ENCODE assay signal across 10 mouse cellular contexts in the genomic region with DNA sequence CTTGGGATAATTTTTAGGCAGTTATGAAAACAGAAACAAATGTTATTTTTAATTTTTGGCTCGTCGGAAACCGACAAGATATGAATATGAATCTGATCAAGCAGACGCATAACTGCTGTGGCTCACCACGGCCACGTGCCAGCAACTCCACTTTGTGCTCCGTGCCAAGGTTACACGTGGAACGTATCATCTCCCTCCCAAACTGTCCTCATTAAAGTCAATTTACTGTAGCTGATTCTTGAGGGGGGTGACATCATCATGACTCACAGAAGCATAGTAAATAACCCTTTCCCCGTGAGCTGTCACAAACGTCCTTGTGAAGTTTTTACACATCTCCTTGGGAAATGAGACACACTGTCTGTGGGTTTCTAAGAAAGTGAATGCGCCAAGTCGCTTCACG.
DNase-seq lines count a peak whose midpoint lies in the region; ATAC-seq lines count a peak whose summit lies in the region.
"Had no signal": no experiment of that assay in that cellular context is flagged by ENCODE, and none has a peak within 500 bp of the region (broad histone marks: within the 10 kb centered on the region; RNA-seq: fewer than 3 reads in every experiment).

No protein-coding gene starts in this region.

- no peak overlapping the region for H3K9ac ChIP-seq in liver, embryonic 16.5 days (ENCODE audit: low read depth, low read length)
- H3K9ac ChIP-seq: embryonic facial prominence, embryonic 13.5 days had no signal

- 0 out of 2 replicates have a peak overlapping the region, but pooled peaks have one; percentile 35 for H3K4me2 ChIP-seq in liver, embryonic 16.5 days (ENCODE audit: low read depth, low read length)
- H3K4me2 ChIP-seq: embryonic facial prominence, embryonic 13.5 days had no signal

- peak overlapping the region; percentile 58 for H3K27ac ChIP-seq in liver, embryonic 16.5 days (ENCODE audit: low read length)
- H3K27ac ChIP-seq: embryonic facial prominence, embryonic 13.5 days had no signal

- peak; percentile 13 to 38 for DNase-seq in heart, postnatal 14 days
- no peak for DNase-seq in heart, postnatal 25 days (ENCODE audit: low spot score)
- peak; percentile 74 for DNase-seq in 3T3-L1 (ENCODE audit: low read depth, low spot score)
- DNase-seq in MN1 (ENCODE audit: low spot score) = peak; percentile 58
- DNase-seq: thymus, postnatal 14 days had no signal

- ATAC-seq in liver, embryonic 16.5 days (ENCODE audit: low read depth) = no peak
- no peak for ATAC-seq in monocyte, adult 5-6 weeks (replicated peaks; ENCODE audit: insufficient number of reproducible peaks, low FRiP score, low TSS enrichment, poor library complexity, severe bottlenecking)
- no peak for ATAC-seq in erythroid progenitor cell, adult 5-6 weeks (replicated peaks; ENCODE audit: low FRiP score, poor library complexity, severe bottlenecking)
- ATAC-seq: activated CD4-positive, CD25-positive, alpha-beta regulatory T cell, adult 4 months had no signal

- H3K9me3 ChIP-seq in liver, embryonic 16.5 days (replicated peaks; ENCODE audit: control insufficient read depth, low read length) = no peaks in the 10 kb centered on the region
- H3K9me3 ChIP-seq: embryonic facial prominence, embryonic 13.5 days had no signal

- no peak overlapping the region for H3K4me3 ChIP-seq in liver, embryonic 16.5 days (ENCODE audit: low read depth, low read length)
- H3K4me3 ChIP-seq: embryonic facial prominence, embryonic 13.5 days had no signal

- intact Hi-C loops in heart, postnatal 14 days (cut with DNase I) = no loop called here
- intact Hi-C loops in heart, postnatal 25 days (cut with DNase I) = no loop called here

- H3K4me1 ChIP-seq in liver, embryonic 16.5 days (ENCODE audit: control insufficient read depth, low read depth, low read length) = peaks cover 22% of the 10 kb centered on the region

- H3K36me3 ChIP-seq in liver, embryonic 16.5 days (ENCODE audit: control insufficient read depth, insufficient read depth) = no peaks in the 10 kb centered on the region
- H3K36me3 ChIP-seq: embryonic facial prominence, embryonic 13.5 days had no signal

- whole genome bisulfite sequencing in liver, embryonic 16.5 days (ENCODE audit: insufficient replicate concordance) = 45% methylated on average over 14 of the region's 14 CpGs

- H3K27me3 ChIP-seq in liver, embryonic 16.5 days (ENCODE audit: control insufficient read depth, insufficient read depth, low read depth, low read length) = no peaks in the 10 kb centered on the region
- H3K27me3 ChIP-seq: embryonic facial prominence, embryonic 13.5 days had no signal
